Mouse (Mus musculus) layer of hippocampus, postnatal 36 days (tissue): ENCODE results near the gene Arhgef18. TPM values are rescaled to one million over a fixed set of nuclear protein-coding genes. Genes with fewer than 3 reads are reported as not detected.
A peak's percentile ranks its signal among the peaks of the same experiment; 100 is the strongest.

Experiments used
- DNase-seq, 2 experiments: peaks; one replicate each; pipeline ENCODE4 v3.0.0; 2022
- total RNA-seq, 2 experiments: library from RNA; stranded (reverse); gene quantifications; 2 replicates each; pipeline ENCODE4 v1.2.3; 2021

The Arhgef18 gene
- total RNA-seq: 10 to 100 TPM; 46.0 to 50.5 TPM

- peak; percentile 84 to 85 for DNase-seq
Observed at GRCm38 (mm10) chr8:3392771-3393710, at the start of gene Arhgef18. TSS of gene Arhgef18 (plus strand) at chr8:3393006.

GRCm38 (mm10) chr8:3345337-3345736, 47.5 kb upstream of the Arhgef18 start:
- DNase-seq: no peak

DNA sequence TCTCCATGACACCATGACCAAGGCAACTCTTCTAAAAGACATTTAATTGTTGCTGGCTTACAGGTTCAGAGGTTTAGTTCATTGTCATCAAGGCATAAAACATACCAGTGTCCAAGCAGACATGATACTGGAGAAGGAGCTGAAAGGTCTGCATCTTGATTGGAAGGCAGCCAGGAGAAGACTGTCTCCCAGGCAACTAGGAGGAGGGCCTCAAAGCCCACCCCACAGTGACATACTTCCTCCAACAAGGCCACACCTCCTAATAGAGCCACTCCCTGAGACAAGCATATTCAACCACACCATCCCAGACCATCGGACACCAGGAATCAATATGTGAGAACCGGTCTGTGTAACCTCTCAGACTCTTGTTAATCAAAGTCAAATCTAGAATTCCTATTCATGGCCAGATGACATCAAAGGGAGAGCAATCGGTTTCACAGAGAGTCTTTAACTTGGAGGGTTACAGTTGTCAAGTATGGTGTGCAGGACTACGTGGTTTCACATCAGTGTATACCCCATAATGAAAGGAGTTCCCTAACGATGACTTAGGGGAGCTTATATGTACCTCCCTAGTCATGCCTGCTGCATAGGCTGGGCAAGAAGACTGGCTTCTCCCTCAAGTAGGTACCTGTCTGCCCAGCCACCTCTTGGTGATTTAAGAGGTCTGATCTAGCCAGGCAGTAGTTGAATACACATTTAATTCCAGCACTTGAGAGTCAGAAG, 46.0 kb upstream of the Arhgef18 start:
- DNase-seq: no peak

GRCm38 (mm10) chr8:3348142-3348823, 44.5 kb upstream of the Arhgef18 start:
- DNase-seq: no peak

GRCm38 (mm10) chr8:3350747-3351146, 42.1 kb upstream of the Arhgef18 start:
- no peak for DNase-seq

- no peak for DNase-seq
Observed at GRCm38 (mm10) chr8:3352715-3353114, 40.1 kb upstream of the Arhgef18 start.

- DNase-seq: no peak
Observed at GRCm38 (mm10) chr8:3353189-3353810, 39.5 kb upstream of the Arhgef18 start, which contains the start of gene A430078G23Rik. TSS of gene A430078G23Rik (plus strand) at chr8:3353415.

DNA sequence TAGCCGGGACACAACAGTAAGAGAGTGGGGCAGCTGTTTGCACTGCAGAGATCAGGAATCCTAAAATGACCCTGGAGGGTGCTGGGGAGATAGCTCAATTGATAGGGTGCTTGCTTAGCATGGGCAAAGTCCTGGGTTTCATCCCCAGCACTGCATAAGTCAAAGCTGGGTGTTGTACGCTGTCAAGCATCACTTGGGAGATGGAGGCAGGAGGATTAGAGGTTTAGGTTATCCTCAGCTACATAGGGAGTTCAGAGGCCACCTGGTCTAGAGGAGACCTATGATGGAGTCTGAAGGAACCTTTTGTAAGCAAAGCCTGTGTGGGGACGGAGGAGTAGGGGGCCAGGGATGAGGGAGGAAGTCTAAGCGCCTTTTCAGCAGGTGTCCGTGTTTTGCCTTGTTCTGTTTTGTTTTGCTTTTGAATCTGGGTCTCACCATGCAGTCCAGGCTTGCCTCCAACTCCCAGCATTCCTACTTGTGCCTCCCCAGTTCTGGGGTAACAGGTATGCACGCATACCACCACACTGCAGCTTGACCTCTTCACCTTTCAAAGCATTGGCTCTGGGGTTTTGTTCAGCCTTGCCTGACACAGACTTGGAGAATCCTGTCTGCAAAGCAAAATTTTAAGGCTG, 38.9 kb upstream of the Arhgef18 start:
- DNase-seq: no peak

DNA sequence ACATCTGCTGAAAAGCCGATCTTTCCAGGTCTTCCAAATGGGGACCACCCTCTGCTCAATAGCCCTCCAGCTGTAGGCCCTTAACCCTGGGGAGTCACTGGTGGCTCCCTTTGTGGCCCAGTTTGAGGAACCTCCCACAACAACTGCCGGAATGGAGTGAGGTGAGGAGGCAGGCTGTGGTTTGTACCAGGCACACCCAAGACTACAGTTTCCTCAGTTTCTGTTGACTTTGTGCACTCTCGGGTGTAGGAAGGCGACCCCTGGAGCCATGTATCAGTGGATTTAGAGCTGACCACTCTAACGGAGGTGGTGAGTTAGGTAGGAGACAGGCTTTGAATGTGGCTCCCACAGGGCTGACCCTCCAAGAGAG, 38.4 kb upstream of the Arhgef18 start:
- DNase-seq: no peak

DNA sequence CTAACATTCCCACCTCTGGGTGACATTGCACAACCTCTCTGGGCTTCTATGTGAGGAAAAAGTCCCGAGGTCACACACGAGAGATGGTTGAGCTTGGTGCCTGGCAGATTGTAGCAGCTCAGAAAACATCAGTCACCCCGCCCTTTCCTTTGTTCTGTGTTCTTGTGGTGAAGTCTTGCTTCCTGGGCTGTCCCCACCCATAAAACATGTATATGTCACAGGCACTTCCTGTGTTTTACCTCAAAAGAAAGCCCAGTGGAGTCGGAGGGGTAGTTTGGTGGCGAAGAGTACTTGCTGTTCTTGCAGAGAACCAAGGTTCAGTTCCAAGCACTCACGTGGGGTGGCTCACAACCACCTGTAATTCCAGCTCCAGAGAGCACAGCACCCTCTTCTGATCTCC, 37.2 kb upstream of the Arhgef18 start:
- DNase-seq: no peak

GRCm38 (mm10) chr8:3358060-3358459, 34.7 kb upstream of the Arhgef18 start:
- DNase-seq: peak; percentile 72 to 81

DNA sequence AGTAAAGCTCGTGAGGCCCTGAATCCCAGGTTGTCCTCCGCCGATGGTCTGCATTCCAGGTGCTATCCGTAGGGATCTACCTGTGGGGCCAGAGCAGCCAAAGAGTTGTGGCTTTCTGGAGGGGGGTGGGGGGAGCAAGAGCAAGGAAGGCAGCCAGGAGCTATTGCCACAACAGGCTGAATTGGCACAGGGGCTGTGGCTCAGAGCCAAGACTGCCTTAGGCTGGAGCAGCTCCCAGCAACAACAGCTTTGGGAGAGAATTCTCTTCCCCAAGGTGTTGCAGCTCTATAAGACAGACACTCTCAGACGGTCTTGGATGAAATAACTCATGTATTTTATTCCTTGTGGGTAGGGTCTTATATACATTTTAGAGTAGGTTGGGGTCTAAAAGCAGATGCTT, 25.7 kb upstream of the Arhgef18 start:
- DNase-seq: no peak

DNA sequence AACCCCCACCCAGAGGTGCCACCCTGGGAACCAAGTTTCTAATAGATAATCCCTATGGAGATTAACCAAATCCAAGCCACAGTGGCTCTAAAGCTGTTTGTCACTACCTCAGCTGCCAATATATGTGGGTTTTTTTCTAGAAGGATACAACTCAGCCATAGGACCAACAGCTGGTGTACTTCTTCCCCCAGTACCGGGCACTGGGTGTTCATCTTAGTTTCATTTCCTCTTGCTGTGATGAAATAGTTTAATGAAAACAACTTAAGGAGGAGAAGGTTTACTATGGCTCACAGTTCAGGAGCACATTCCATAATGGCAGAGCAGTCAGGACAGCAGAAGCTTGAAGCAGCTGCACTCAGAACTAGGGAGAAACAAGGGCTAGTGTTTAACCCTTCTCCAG, 24.7 kb upstream of the Arhgef18 start:
- no peak for DNase-seq

DNA sequence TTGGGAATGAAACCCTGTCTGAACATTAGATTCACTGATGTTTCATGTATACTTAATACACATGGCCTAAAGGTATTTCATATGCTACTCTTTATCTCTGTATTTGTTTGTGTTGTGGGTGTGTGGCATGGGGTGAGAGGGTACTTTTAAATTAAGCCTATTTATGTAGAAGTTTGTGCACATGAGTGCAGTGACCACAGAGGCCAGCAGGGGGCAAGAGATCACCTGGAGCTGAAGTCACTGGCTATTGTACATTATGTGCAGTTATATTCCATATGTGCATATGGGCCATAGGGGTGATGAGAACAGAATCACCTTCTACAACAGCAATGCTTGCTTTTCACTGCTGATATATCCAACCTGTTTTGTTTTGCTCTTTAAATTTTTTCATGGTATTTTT, 17.1 kb upstream of the Arhgef18 start:
- DNase-seq: no peak

DNA sequence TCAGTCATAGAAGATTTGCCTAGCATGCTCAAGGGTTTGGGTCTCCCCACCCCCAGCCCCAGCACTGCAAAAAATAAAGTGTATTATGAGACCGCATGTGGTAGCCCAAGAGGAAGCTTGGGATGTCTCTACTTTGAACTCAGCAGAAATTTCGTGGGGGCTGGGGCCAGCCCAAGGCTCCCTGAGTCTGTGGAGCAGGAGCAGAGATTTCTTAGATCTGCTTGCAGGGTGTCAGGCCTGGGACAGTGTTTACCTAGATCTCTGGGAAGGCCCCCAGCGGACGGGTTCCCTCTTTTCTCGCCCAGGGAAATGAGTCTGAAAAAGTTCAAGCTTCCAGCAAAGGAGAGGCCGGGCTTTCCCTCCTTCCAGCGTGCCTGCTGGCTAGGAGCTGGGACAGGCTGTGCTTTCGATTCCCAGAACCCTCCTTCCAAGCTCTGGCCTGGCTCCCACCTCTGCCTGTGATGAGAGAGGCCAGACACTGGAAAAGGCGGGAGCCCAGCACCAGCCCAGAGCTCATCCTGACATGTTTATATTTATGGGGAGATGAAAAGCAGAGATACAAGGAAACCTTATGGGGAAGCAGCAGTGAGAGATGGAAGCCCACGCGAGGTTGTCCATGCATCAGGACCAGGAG, 16.0 kb upstream of the Arhgef18 start:
- DNase-seq: no peak

- peak; percentile 35 to 54 for DNase-seq
Observed at GRCm38 (mm10) chr8:3387286-3387685, 5.5 kb upstream of the Arhgef18 start.

DNA sequence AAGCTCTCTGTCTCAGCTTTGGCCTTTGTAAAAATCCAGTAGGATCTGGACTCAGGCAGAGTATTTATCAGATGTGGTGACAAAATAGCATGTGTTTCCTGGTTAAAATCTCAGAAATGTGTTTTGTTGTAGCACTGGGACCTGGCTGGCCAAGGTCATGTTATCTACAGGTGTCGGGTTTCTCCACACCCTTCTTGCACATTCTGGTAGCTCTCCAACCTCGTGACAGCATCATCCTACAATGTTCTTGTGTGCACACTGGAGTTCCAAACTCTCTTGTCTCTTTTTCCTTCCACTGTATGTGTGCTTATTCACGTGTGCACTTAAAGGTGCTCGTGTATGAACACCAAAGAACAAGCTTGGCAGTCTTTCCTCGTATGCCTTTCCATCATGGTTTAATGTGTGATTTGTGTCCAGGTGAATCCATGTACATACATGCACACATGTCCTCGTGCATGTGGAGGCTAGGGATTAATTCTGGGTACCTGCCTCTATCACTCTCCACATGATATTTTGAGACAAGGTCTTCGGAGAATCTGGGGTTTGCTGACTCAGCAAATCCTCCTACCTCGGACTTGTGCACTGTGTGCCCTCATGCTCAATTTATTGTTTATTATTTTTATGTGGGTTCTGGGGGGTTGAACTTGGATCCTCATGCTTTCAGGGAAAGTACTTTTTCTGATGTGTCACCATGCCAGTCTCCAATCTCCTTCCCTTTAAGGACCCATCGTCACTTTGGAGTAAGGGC, 4.0 kb upstream of the Arhgef18 start:
- no peak for DNase-seq

- no peak for DNase-seq
Observed at GRCm38 (mm10) chr8:3389506-3389905, 3.3 kb upstream of the Arhgef18 start.

DNA sequence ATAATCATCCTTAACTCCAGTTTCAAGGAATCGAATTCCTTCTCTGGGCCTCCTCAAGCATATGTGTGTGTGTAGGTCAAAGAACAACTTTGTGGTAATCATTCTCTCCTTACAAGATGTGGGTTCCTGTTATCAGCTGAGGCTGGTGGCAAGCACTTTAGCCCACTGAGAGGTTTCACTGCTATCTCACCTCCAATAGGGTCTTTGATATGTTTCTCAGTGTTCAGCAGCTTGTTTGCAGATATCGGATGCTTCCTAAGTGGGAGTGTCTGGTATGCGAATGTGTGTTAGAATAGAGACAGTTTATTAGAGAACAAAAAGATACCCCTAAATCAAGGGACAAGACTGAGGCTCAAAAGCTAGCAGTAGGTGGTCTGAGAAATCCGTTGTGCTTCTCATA, 513 bp upstream of the Arhgef18 start:
- DNase-seq: no peak

- DNase-seq: no peak
Observed at GRCm38 (mm10) chr8:3394600-3394999, 1.8 kb downstream of the Arhgef18 start.

GRCm38 (mm10) chr8:3395246-3395645, 2.4 kb downstream of the Arhgef18 start:
- DNase-seq: no peak
